Mouse (Mus musculus) ES-Bruce4 (cell line): ENCODE results near the gene 1700025G04Rik.

Experiments used
- CTCF ChIP-seq: IDR thresholded peaks from one replicate; pipeline ENCODE4 v1.8.1; 2011; ENCODE audit warnings: low read depth, low read length
- EP300 ChIP-seq: IDR thresholded peaks from 2 replicates; pipeline ENCODE4 v1.6.1; 2011; ENCODE audit warnings: low read depth, low read length; ENCODE audit not compliant: insufficient read depth
- POLR2A ChIP-seq: IDR thresholded peaks from one replicate; pipeline ENCODE4 v1.8.1; 2011; ENCODE audit warnings: low read length; ENCODE audit not compliant: insufficient read depth

GRCm38 (mm10) chr1:152110123-152110522 lies 20.2 kb upstream of the 1700025G04Rik start:
- TF ChIP-seq CTCF (no peak), EP300 (no peak), POLR2A (no peak)
